Mouse (Mus musculus): ENCODE data around the gene Duox2. TPM values are rescaled to one million over a fixed set of nuclear protein-coding genes. Genes with fewer than 3 reads are reported as not detected.

The Duox2 gene
- polyA plus RNA-seq, 1 experiment from 2014 or later = 0.08 TPM

GRCm38 (mm10) chr2:122233759-122234557 lies 64.3 kb downstream of the Duox2 start:
- peak overlapping the region; percentile 47 for H3K4me3 ChIP-seq
- peak overlapping the region; percentile 90 for H3K4me2 ChIP-seq (replicated peaks)
- no peaks in the 10 kb centered on the region for H3K27me3 ChIP-seq
- 5% methylated on average over 26 of the region's 26 CpGs for WGBS
- no peak for ATAC-seq (ENCODE audit: insufficient number of reproducible peaks, insufficient read depth, low FRiP score, low TSS enrichment)
- peak overlapping the region; percentile 72 for H3K27ac ChIP-seq
- H3K36me3 ChIP-seq = no peaks in the 10 kb centered on the region
- H3K9ac ChIP-seq = peak overlapping the region; percentile 31
- no peaks in the 10 kb centered on the region; the same call in 1 of the 2 replicates for H3K4me1 ChIP-seq
- no peaks in the 10 kb centered on the region for H3K9me3 ChIP-seq

- Histone ChIP-seq H3K27ac (no peak overlapping the region), H3K4me2 (replicated peaks) (peak overlapping the region; percentile 90; the same call in 1 of the 2 replicates), H3K9me3 (no peaks in the 10 kb centered on the region), H3K36me3 (no peaks in the 10 kb centered on the region), H3K9ac (no peak overlapping the region), H3K27me3 (no peaks in the 10 kb centered on the region), H3K4me3 (no peak overlapping the region), H3K4me1 (no peaks in the 10 kb centered on the region; the same call in 1 of the 2 replicates)
- no peak for ATAC-seq (ENCODE audit: insufficient number of reproducible peaks, insufficient read depth, low FRiP score, low TSS enrichment)
- 52% methylated on average over 5 of the region's 5 CpGs for WGBS
Observed at GRCm38 (mm10) chr2:122233341-122233740, 64.9 kb downstream of the Duox2 start.

- H3K27me3 ChIP-seq = no peaks in the 10 kb centered on the region
- H3K27ac ChIP-seq = no peak overlapping the region
- no peaks in the 10 kb centered on the region for H3K9me3 ChIP-seq
- no peaks in the 10 kb centered on the region for H3K36me3 ChIP-seq
- no peak overlapping the region for H3K9ac ChIP-seq
- H3K4me3 ChIP-seq = no peak overlapping the region
- H3K4me2 ChIP-seq (replicated peaks) = no peak overlapping the region
- H3K4me1 ChIP-seq = no peaks in the 10 kb centered on the region; the same call in 1 of the 2 replicates
- 79% methylated on average over 9 of the region's 9 CpGs for WGBS
- no peak for ATAC-seq (ENCODE audit: insufficient number of reproducible peaks, insufficient read depth, low FRiP score, low TSS enrichment)
Observed at GRCm38 (mm10) chr2:122231616-122232015, 66.6 kb downstream of the Duox2 start.

GRCm38 (mm10) chr2:122230395-122230794 lies 67.9 kb downstream of the Duox2 start:
- Histone ChIP-seq H3K36me3 (no peaks in the 10 kb centered on the region), H3K27ac (no peak overlapping the region), H3K27me3 (no peaks in the 10 kb centered on the region), H3K9ac (no peak overlapping the region), H3K4me1 (no peaks in the 10 kb centered on the region; the same call in 1 of the 2 replicates), H3K9me3 (no peaks in the 10 kb centered on the region), H3K4me3 (no peak overlapping the region), H3K4me2 (replicated peaks) (no peak overlapping the region)
- no peak for ATAC-seq (ENCODE audit: insufficient number of reproducible peaks, insufficient read depth, low FRiP score, low TSS enrichment)
- 78% methylated on average over 6 of the region's 6 CpGs for WGBS

Other genes with a start within 250 kb of the Duox2 start
- 11.8 and 12.1 TPM in 2 replicates for gene Spg11, start 180.1 kb downstream of the Duox2 start, polyA plus RNA-seq (2016; fragmentation: Nextera tagmentation; extraction: Ambion mirVana)
- gene B2m, start 150.8 kb downstream of the Duox2 start, polyA plus RNA-seq (2016; fragmentation: Nextera tagmentation; extraction: Ambion mirVana) = 174 and 181 TPM in 2 replicates
- gene Trim69, start 137.7 kb downstream of the Duox2 start, polyA plus RNA-seq (2016; fragmentation: Nextera tagmentation; extraction: Ambion mirVana) = not detected in 2 replicates
- not detected in 2 replicates for gene Patl2, start 112.3 kb downstream of the Duox2 start, polyA plus RNA-seq (2016; fragmentation: Nextera tagmentation; extraction: Ambion mirVana)
- gene Terb2, start 112.2 kb downstream of the Duox2 start, polyA plus RNA-seq (2016; fragmentation: Nextera tagmentation; extraction: Ambion mirVana) = not detected in 2 replicates
- gene Sord, start 63.7 kb downstream of the Duox2 start, polyA plus RNA-seq (2016; fragmentation: Nextera tagmentation; extraction: Ambion mirVana) = 18.9 and 24.9 TPM in 2 replicates
- not detected in 2 replicates for gene Duoxa2, start 451 bp upstream of the Duox2 start, polyA plus RNA-seq (2016; fragmentation: Nextera tagmentation; extraction: Ambion mirVana)
- 0.55 and 0.70 TPM in 2 replicates for gene Duoxa1, start 15.3 kb upstream of the Duox2 start, polyA plus RNA-seq (2016; fragmentation: Nextera tagmentation; extraction: Ambion mirVana)
- gene Duox1, start 17.2 kb upstream of the Duox2 start, polyA plus RNA-seq (2016; fragmentation: Nextera tagmentation; extraction: Ambion mirVana) = 0.24 and 0.32 TPM in 2 replicates
- 6.5 and 6.9 TPM in 2 replicates for gene Shf, start 70.7 kb upstream of the Duox2 start, polyA plus RNA-seq (2016; fragmentation: Nextera tagmentation; extraction: Ambion mirVana)
- gene Slc28a2, start 128.0 kb upstream of the Duox2 start, polyA plus RNA-seq (2016; fragmentation: Nextera tagmentation; extraction: Ambion mirVana) = 0.12 TPM in 1 of 2 replicates, not detected in the other
- not detected in 2 replicates for gene Gm14085, start 186.5 kb upstream of the Duox2 start, polyA plus RNA-seq (2016; fragmentation: Nextera tagmentation; extraction: Ambion mirVana)